Mouse (Mus musculus) naive thymus-derived CD4-positive, alpha-beta T cell, adult 2 months (primary cell): ENCODE data around the gene Themis3.
"Not testable (repeated sequence)": the region's sequence is repeated elsewhere in the genome, so short reads cannot be mapped to it uniquely, and the experiment has no call there.

Experiments used
- DNase-seq: peaks from one replicate; pipeline ENCODE4 v3.0.0-alpha.2; 2011; ENCODE audit warnings: low read depth

The Themis3 gene

DNA sequence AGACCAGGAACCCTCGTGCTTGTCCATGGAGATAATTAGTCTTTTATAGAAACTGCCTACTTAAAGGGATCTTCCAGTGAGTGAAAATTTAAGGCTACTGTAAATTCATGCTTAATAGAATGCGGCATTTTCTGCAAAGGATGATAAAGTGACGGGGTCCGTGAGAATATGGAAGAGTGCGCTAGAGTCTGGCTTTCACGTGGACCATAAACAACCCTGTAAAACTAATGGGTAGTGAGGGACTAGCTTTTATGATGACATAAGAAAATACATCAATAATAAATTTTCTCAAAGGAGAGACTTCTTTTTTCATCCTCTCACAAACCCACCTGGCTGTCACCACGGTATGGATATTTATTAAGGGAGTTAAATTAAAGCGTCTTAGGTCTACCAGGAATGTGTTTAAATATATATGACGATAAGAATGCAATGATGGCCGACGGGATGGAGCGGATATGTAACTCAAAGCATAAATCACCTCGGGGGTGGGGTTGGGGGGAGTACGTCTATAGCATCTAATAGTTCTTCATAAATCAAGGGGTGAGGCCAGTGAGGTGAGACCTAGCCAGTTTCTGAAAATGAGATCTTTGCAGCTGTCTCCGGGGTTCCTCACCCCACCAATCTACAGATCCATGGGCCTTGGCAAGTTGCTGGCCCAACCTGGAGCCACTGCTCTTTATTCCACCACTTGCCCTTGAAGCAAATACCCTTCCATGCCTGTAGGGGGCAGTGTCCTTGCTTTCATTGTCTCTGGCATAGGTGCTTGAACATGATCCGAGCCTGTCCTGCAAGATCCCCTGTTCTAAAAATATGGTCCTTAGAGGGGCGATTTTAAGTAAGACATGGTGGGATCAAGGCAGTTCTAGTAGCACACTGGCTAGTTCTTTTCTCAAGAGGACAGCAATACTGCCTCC is 35.8 kb downstream of the Themis3 start:
- DNase-seq, result no peak

DNA sequence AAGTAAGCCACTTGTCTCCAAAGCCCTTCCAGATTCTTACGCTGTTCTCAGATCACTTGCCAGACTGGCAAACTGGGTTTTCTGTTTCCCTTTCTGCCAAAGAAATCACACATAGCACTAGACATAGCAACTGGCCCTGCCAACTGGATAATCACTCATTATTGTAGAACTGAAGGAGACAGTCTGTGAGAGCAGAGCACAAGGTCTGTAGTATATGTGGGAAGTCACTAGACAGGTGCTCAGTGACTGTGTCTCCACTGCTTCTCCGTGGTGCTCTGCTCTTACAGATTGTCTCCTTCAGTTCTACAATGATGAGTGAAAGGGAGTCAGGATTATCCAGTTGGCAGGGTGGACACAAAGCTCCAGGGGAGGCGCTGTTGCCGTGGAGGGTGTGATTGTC is 41.7 kb downstream of the Themis3 start:
- DNase-seq, result no peak

DNA sequence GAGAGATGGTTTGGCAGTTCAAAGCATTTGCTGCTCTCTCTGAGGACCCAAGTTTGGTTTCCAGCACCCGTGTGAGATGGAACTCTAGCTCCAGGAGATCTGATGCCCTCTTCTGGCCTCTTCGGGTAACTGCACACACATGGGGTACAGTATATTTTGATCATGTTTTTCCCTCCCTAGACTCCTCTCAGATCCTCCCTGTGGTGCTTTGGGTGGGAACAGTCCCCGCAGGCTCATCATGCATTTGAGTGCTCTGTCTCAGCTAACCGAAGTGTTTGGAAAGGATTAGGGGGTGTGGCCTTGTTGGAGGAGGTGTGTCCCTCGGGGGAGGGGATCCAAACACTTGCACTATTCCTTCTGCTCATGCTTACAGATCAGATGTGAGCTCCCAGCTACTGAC is 43.9 kb downstream of the Themis3 start:
- DNase-seq, result no peak

DNA sequence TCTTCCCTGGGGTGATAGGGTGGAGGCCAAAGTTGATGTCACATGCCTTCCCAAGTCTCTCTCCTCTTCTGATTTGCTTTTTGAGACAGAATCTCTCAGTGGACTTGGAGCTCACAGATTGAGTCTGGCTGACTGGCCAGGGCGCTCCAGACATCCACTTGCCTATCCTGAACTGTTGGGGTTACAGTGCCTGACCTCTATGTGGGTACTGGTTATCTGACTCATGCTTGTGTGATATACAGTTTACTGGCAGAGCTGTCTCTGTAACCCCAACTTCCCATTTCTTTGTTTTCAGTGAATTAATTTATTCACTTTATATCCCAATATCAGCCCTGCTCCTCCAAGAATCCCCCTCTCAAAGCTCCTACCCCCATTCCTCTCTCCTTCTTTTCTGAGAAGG is 62.1 kb downstream of the Themis3 start:
- DNase-seq, result no peak

DNA sequence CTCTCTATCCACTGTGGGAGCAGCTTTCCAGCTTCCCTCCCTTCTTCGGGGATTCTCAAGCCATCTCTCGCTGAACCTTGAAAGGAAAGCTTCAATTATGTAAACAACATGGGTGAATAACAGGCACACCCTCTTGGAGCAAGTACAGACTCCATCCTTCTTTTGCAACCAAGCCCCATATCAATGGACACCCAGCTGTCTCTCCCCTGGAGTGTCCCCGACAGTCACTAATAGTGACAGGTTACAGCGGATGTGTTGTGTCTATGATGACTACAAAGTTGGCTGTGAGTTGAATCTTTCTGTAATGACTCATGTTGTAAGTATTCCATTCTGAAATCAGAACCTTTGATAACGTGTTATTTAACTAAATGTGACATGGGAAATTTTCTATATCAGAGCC is 71.0 kb downstream of the Themis3 start:
- no peak for DNase-seq

DNA sequence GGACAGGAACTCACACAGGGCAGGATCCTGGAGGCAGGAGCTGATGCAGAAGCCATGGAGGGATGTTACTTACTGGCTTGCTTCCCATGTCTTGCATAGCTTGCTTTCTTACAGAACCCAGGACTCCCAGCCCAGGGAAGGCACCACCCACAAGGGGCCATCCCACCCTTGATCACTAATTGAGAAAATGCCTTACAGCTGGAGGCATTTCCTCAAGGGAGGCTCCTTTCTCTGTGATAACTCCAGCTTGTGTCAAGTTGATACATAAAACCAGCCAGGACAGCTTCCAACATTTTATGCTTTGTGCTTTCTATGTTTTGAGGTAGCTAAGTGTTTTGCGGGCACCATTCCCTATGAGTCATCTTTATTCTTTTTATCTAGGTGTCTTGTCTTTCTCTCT is 71.8 kb downstream of the Themis3 start:
- DNase-seq, result not testable (repeated sequence)

DNA sequence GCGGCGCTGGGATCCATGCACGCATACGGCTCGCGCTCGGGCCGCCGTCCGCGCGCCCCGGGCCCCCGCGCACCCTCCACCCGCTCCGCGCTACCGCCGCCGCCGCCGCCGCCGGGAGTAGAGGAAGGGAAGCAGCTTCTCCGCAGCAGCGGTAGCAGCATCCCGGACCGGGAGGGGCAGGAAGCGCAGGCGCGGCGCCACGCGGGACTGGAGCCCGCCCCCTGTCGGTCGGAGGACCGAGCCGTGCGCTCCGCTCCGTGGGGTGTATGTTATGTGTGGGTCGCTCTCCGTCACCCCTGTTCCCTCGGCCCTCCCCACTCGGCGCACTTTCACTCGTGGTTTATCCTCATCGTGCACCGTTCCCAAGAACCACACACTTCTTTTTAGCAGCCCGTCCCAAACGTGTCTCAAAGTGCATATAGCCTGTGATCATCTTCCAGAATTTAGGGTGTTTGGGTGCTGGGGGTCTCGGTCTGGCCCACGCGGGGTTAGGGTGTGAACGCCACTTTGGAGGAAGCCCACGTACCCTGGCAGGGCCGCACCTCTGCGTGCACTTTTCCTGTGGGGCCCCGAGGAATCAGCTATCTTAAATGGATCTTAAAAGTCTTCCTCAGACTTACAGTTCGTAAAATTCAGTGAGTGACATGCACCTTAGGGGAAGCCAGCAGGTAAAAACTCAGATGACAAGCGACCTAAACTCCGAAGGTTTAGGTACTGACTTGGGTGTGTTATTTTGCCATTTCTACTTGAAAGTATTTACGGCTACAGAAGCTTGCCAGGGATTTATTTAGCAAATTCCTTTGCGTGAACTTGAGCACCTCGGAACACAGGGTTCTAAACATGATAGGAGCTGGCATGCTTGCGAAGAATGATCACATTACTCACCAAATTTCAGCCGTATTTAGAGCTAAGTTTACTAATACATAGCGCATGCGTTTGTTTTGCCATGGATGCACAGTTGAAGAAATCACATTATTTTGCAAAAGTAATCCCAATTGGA is 74.6 kb downstream of the Themis3 start, which contains the start of gene Rab12:
Rab12 (minus strand) TSS at position 176 of the 1,000 bp plus-strand sequence.
- peak; percentile 93 for DNase-seq

DNA sequence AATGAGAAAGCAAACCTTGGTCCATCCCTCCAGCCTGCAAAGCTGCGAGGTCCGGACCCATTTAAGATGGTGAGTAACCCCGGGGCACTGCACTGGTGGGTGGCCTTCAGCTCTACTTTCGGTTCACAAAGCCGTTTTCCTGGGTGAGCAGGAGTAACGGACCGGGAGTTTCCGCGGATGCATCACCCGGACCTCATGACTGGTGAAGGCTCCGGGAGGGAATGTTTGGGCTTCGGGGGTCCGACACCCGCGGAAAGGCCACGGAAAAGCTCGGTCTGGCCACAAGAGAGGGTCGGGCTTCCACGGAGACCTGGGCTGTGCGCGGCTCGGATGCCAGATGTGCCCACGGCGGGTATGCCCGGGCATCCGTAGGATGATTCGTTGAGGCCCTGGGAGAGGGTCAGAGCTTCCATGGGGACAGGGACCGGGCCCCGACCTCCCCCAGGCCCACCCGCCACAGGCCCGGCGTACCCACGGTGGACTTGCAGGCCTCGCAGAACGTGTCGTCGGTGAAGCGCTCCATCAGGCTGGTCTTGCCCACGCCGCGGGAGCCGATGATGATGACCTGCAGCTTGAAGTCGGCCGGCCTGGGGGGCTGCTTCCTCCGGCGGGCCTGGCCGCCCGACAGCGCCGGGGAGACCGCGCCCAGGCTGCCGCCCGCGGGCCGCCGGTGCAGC is 75.4 kb downstream of the Themis3 start:
- DNase-seq, result peak; percentile 51

DNA sequence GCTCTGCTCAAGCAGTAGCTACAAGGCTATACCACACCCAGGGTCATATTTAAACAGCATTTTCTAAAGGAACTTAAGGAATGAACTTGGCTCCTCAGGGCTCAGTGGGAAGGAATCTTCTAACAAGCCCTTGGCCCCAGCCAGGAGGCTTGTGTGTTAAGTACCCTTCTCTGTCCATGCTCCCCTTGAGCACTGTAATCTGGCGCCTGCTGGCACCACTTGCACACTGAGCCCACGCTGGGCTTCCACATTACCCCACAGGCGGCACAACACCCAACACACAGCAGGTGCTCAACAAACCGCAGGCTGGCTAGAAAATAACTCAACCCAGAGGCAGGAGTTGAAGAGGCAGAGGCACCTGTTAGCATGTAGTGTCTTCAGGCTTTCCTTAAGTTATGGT is 77.5 kb downstream of the Themis3 start:
- no peak for DNase-seq

DNA sequence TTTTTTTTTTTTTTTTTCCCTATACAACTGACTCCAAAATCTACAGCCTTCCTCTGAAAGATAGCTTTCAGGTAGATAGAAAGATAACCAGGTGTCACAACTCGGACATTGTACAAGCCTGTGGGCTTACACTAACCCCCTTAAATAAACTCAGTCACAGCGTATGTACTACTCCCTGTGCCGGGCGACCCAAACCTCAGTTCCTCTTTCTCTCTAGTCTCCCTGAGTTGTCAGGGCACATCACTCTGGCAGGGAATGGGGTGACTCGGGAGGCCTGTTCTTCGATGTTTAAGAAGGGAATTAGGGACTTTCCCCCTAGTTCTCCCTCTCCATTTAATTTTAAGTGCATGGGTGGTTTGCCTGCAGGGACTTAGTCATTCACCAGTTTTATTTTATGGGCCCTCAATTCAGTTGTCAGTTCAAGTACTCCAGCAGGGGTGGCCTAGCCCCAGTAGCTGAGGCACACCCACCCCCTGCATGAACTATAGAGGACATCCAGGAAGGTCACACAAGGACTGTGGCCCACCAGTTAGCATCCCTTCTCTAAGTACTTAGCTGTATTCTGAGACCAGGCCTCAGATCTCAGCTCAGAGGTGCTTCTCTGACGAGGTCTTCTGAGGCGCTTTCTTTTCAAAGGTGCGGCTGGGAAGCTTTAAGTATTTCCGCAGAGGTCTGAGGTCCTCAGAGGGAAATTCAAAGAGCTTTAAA is 80.0 kb downstream of the Themis3 start:
- DNase-seq, result no peak

DNA sequence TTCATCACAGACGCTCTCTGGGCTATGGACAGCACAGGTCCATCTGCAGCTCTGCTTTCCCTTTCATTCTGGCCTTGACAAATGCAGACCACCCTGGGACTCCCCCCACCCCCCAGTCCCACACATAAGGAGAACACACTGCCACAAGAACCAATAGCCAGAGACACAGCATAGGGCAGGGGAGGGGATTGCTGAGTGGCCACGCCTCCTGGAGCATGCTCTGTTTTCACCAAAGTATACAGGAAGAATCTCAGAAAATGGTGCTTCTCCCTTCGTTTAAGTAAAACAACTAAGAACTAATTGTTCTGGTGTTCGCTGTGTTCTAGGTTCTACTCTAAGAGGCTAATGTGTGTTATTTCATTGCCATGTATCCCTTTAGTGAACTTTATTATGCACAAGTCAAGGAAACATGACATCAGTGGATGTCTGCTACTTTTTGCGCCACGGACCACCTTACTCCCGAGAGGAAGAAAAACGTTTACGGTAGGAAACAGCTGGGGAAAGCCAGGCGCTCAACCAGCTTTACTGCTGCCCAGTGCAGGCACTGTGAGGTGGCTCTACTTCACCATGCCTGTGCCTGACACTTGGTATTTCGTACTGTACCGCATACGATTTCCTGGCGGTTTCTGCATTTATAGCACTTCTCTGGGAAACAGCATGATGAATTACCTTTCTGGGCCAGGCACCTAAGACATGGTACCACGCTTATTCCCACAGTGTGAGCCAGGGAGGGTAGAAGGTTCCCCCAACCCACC is 82.0 kb downstream of the Themis3 start:
- peak; percentile 28 for DNase-seq

DNA sequence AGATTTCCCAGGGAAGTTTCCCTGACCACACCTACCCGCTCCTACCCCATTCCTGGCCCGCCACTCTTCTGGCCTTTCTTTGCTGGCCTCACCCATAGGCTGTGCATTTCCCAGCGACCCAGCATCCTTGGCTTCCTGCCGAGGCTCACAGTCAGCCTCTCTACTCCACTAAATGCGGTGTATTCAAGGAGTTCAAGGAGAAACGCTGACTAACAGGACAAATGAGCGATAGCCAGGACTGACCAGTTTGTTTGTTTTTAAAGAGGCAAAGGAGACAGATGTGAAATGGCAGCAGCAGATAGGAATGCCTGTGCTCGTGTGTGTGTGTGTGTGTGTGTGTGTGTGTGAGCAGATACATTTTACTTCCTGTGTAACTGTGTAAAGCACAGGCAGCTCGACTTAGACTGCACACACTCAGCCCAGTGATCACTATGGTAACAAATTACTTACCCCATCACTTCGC is 84.2 kb downstream of the Themis3 start:
- no peak for DNase-seq

DNA sequence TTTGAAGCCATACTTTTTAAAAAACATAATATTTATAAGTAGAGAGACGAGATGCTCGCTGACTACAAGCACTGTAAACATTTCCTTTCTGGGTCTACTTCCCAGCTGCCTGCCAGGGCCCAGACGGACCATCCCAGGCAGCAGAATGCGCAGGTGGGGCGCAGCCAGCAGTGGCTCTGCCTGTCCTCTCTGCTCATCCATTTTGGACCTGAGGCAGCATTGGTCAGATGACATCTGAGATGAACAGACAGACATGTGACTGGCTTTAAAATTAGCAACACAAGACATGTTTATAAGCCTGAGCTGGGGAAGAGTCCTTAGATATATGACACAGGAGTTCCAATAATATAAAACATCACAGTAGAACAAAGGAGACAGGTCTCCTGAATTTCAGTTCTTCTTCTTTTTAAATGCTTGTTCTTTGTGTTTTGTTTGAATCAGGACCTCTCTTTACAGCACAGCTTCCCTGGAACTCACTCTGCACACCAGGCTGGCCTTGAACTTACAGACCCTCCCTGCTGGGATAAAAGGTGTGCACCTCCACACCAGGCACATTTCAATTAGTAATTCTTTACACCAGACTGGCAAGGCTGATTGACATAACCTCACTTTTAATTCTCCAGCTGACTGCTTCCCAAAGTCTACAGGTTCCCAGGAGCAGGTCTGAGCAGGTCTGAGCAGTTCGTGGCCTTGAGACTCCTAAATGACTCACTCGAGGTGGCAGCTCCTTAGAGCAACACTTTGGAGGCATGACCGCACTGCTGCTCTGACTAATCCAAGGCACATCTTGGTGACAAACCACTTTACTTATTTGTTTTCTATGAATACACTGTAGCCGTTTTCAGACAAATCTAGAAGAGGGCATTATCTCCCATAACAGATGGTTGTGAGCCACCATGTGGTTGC is 87.1 kb downstream of the Themis3 start:
- no peak for DNase-seq

DNA sequence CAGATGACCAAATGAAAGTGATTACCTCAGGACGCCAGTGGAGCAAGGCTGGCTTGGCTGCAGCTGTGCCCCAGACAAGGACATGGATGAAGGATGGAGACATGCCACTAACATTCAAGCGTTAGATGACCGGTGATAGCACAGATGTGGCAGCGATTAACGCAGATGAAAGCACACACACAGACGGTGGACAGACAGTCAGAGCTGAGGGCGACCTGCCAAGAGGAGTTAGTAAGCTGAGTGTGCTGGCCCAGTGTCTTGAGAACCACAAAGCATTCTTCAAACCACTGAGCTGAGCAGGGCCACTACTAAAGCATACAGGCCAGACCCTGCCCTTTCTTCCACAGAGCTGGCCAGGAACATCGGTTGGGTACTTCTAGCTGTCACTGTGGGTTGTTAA is 89.5 kb downstream of the Themis3 start:
- DNase-seq, result no peak
